Mouse (Mus musculus) WW6 (cell line): Measurements from ENCODE around the gene Nccrp1.
"Not testable (repeated sequence)": the region's sequence is repeated elsewhere in the genome, so short reads cannot be mapped to it uniquely, and the experiment has no call there.

Experiments used
- DNase-seq: peaks from one replicate; pipeline ENCODE4 v3.0.0-alpha.2; 2013; ENCODE audit warnings: low read depth, low spot score

Nccrp1 gene

DNA sequence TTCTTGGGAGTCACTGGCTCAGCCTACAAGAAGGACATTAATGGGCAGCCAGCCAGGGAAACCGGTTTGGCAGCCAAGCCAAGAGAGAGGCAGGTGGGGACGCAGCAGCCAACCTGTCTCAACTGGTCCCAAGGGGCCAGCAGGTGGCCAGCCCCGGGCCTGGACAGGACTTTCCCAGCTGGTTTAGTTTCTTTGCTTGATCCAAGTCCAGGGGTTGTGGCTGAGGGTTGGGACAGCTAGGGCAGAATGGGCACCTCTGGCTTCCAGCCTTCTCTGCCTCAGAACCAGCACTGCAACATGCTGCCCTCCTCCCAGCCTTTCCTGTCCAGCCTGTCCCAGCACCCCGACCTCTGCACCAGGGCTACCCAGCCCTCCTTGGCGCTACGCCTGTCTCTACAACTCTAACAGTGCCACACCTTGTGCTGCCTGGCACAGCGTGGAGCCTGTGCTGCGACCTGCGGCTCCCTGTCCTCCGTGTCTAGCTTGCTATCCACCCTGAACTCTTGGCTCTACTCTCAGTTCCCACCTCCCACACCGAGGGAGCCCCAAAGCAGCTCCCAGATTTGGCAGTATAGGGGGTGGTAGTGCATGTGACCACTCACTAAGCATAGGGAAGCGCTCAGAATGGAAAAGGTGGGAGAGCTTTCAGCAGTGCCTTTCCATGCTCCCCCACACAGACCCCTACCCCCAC lies 23.4 kb upstream of the Nccrp1 start:
- no peak for DNase-seq

DNA sequence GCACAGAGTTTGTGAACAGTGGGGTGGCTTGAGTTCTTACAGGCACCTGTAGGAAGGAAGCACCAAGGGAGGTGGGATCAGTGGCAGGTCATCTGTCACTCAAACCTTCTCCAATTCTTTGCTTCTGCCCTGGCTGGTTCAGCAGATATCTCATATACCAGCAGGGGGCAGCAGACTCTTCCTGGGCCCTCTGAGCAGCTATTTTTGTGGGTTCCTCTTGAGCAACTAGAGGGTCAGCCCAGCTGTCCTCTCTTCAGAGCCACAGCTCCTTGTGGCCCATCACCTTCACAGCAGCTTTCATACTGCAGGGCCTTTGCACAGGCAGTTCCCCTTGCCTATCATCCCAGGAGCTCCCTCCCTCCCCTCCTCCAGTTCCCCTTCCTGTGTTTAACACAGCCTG lies 21.2 kb upstream of the Nccrp1 start:
- DNase-seq: no peak

DNA sequence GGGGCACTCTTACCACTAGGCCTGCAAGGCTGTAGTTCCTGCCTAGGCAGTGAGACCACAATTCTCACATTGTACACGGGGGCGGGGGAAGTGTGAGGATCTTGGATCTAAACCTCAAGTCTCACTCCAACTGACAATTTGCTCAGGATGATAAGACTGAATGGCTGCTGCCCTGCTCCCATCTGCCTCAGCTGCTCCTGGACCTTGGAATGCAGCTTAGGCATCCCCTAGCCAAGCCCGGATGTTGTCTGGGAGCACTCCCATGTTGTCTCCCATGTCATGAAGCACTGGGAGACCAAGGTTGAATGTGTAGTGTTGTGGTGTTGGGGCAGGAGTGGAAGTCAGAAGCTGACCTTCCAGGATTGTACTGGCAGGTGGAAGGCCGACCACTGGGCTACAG lies 20.5 kb upstream of the Nccrp1 start:
- DNase-seq: no peak

DNA sequence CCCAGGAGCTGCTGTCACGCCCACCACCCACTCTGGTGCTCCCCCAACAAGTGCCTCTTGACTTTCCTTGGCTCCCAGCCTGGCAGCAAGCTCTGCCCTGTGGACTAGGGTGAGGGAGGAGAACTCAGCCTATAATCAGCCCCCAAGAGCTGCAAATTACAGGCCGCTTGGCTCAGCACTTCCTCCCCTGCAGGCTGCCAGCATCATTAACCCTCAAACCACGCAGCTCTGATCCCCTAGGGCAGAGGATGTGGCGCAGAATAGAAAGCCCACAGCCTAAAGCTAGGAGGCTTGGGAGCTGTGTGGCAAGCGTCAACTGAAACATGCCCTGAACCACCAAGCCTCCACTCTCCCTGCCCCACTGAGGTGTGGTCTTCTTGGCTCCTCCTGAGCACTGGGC lies 18.4 kb upstream of the Nccrp1 start:
- no peak for DNase-seq

DNA sequence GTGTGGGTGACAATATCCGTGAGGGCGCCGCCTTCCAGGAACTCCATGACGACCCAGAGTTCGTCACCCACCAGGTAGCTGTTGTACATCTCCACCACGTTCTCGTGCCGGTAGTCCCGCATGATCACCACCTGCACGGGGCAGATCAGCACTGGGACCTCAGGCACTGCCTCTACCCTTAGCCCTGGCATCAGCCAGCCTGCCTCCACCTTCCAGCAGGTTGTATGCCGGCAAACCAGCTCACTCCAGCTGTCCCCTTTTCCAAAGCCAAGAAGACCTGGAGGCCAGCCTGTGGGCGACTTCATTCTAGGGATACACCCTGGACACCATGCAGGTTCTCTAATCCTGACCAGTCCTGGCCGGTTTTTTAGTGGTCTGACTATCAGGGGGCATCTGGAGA lies 15.9 kb upstream of the Nccrp1 start:
- no peak for DNase-seq

GRCm38 (mm10) chr7:28562371-28562770 lies 15.3 kb upstream of the Nccrp1 start:
- DNase-seq: no peak

DNA sequence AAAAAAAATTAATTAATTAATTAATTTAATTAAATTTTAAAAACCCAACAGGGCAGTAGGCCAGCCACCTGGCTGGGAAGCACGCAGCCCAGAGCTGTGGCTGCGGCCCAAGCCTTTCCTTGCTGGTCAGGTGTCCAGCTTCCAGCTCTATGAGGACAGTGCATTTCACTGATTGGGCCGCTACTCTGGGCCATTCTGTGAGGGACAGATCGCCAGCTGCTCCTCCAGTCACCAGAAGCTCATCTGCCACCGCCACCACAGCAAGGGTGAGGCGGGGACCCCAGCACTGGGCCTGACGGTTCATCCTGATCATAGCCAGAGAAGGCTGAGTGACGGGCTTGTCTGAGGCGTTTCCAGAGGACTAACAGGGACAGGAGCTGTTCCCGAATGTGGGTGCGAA lies 14.9 kb upstream of the Nccrp1 start:
- DNase-seq: no peak

DNA sequence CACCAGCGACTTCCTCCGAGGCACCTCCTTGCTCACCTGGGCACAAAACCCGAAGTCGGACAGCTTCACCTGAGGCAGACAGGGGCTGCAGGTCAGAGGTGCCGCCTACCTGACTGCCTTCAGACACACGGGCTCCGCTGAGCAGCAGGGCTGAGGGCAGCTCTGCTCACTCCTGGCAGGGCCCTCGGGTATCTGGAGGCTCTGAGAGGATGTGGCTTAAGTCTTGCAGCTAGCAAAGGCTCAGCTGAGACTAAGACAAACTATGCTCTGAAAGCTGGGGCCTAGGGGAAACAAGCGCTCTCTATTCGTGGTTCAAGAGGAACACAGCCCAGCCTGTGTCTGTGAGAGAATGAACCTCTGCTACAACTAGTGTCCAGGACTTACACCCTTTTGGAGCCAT lies 13.8 kb upstream of the Nccrp1 start:
- DNase-seq: no peak

DNA sequence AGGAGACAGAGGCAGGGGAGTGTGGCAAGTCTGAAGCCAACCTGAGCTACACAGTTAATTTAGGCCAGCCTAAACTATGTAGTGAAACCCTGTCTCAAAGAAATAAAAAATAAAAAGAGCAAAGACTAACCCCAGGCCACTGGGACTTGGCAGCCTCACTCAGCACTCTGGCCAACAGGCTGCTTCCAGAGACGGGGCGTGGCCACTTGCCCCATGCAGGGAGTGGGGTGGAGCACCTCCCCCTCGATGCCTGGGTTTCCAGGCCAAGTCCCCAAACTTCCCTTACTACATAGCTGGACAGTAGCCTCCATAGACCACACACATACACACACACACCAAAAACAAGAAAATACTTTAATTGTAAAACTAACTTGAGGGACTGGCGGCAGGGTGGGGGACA lies 11.4 kb upstream of the Nccrp1 start:
- no peak for DNase-seq

GRCm38 (mm10) chr7:28557708-28558107 lies 10.7 kb upstream of the Nccrp1 start:
- no peak for DNase-seq

DNA sequence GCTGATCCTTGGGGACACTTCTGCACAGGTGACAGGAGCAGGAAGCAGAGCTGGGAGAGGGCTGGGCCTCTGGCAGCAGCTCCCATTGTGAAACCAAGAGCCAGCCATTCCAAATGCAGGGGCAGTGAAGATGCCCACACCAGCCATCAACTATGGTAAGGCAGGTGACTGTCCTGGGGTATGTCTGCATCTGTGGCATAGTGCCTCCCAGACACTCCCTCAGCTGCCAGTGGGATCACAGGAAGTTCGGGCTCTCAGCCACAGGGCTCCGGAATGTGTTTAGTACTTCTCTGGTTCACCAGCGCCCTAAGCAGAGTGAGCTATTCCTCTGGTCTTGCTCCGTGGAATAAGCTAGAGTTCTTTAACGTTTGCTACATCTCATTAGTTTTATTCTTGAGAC lies 10.0 kb upstream of the Nccrp1 start:
- DNase-seq: no peak

DNA sequence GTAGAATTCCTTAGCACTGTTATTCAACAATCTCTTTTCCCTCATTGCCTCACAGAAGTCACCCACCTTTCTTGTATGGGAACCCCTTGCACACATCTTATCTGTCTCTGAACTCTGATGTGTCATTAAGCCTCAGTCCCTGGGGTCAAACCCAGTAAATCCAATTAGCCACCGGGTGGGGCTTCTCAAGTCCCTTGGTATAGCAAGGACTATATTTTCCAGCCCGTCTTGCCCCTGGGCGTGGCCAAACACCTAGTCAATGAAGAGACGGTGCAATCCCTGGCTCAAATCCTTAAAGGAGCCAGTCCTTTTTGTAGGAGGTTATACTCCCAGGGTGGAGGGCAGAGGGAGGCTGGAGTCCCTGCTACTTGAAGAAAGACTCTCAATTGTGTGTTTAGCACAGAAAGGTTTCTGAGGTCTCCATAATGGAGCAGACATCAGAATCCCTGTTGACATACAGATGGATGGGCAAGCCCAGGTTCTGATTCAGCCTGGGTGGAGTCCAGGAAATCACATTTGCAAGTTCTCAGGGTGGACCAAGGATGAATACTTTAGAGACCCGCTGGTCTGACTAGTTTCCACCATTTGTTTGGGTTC lies 9.0 kb upstream of the Nccrp1 start:
- DNase-seq: no peak

- DNase-seq: no peak
Measured at GRCm38 (mm10) chr7:28553076-28553475, 6.0 kb upstream of the Nccrp1 start.

- DNase-seq: no peak
Measured at GRCm38 (mm10) chr7:28547628-28548027, 574 bp upstream of the Nccrp1 start.

DNA sequence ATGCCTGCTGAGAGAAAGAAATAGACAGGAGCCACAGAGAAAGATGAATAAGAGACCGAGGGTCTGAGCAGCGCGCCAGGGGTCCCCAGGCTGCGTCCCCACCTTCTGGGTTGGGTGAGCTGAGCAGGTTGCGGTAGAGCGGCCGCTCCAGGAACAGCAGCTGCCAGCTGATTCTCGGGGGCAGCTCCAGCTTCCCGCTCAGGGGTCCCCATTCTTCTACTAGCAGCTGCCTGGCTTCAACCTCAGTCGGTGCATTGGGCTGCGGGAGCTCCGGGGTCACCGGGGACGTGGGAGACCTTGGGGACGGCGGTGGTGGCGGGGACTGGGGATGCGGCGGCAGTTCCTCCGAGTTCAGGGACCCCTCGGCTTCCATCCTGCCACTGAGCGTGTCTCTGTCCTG lies 405 bp downstream of the Nccrp1 start:
- no peak for DNase-seq

DNA sequence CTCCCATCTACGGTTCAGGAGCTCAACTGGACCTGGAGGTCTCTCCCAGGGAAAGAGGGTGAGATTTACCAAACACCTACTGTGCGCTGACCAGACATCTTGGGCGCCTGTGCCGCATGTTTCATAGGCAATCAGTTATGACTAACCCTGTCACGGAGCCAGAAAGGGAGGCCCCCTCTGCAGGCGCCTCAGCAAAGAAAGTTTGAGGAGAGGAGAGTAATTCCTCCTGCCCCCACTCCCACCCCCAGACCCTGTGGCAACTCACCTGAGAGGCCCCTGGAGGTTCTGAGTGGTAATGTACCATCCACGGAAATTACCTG lies 1.2 kb downstream of the Nccrp1 start:
- DNase-seq: no peak

DNA sequence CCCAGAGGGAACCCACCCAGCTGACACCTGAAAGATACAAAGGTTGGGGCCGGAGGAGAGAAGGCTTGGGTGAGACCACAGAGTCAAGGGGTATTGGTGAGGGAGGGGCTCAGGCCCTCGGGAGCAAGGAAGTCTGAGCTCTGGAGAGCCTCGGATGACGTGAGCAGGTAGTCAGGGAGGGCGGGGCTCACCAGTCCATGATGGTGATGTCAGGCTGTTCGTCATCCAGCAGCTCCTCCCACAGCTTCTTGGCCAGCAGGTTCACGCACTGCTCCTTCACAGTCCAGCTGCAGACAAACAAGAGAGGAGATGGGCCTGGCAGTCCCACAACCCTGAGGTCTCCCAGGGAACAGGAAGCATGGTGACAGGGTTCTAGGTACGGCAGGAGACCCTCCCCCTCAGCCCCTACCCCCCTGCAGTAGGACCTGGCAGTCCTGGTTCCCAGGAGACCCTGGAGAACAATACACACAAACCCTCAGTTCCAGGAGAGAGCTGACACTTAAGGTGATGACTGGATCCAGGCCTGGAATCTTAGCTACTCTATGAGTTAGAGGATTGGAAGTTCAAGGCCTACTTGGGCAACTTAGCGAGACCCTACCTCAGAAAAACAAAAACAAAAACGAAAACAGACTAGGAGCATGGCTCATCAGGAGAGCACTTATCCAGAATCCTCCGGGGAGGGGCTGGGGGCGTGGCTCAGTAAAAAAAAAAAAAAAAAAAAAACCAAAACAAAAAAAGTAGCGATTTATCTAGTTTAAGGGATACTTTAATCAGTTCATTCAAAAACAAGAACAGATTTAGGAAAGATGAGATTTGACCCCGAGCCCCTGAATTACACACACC lies 1.8 kb downstream of the Nccrp1 start:
- DNase-seq: no peak

- DNase-seq: no peak
Measured at GRCm38 (mm10) chr7:28544051-28544601, 2.9 kb downstream of the Nccrp1 start.

DNA sequence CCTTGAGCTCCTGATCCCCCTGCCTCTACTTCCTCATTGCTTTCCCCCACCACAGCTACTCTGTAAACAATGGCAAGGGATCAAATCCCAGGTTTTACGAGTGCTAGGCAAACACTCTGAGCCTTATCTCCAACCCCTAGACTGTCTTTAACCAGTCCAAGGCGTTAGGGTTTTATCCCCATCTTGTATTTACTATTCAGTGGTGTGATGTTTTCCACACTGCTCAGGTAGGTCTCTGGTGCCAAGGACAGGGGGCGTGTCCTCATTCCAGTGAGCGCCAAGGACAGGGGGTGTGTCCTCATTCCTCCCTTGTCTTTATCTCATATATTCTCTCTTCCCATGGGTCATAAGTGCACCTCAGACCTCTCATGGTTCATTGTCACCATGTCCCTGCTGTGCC lies 6.5 kb downstream of the Nccrp1 start, which contains the start of gene Sycn:
TSS of gene Sycn (plus strand) at position 360 of the 400 bp plus-strand sequence.
- DNase-seq: no peak

DNA sequence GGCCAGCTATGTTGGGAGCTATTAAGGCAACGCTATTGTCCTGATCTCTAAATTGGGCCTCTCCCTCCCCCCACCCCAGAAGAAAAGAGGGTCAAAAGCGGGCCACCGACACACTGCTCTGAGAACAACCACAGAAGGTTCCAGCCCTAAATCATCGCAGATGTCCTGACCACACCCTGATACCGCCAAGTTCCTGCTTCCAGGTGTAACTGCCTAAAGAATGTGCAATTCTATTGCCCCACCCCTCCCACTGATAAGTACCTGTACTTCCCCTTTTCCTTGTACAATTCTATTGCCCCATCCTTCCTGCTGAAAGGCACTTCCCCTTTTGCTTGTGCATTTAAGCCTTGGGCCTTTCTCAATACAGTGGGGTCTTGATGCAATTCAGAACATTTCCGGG lies 8.2 kb downstream of the Nccrp1 start:
- DNase-seq: not testable (repeated sequence)

- no peak for DNase-seq
Measured at GRCm38 (mm10) chr7:28532005-28532404, 15.0 kb downstream of the Nccrp1 start.

- DNase-seq: peak; percentile 82
Measured at GRCm38 (mm10) chr7:28527922-28528719, 18.9 kb downstream of the Nccrp1 start.
